Mouse (Mus musculus) forebrain, embryonic 11.5 days (tissue): Measurements from ENCODE around the gene Tmem121b. TPM values are rescaled to one million over a fixed set of nuclear protein-coding genes. Genes with fewer than 3 reads are reported as not detected.

Experiments used
- ATAC-seq: fragments of 200-750 bp; cut with Nextera tagmentation; replicated peaks from 2 replicates; pipeline ENCODE4 v1.8.0; 2017; ENCODE audit warnings: moderate TSS enrichment; ENCODE audit not compliant: low FRiP score
- DNase-seq: peaks from one replicate; pipeline ENCODE4 v3.0.0-alpha.2; 2017; ENCODE audit warnings: low spot score
- H3K27ac ChIP-seq: fragments of 300-500 bp; sonication (generic); 2 replicates; pipeline ENCODE4 v1.5.1; 2014; ENCODE audit warnings: low read depth, low read length
- H3K27me3 ChIP-seq: fragments of 300-500 bp; sonication (generic); 2 replicates; pipeline ENCODE4 v1.6.1; 2014; ENCODE audit warnings: mild to moderate bottlenecking, low read length, mixed read lengths; ENCODE audit not compliant: control insufficient read depth, insufficient read depth
- H3K36me3 ChIP-seq: fragments of 300-500 bp; sonication (generic); 2 replicates; pipeline ENCODE4 v1.6.1; 2014; ENCODE audit warnings: mild to moderate bottlenecking, low read length, moderate library complexity, mixed read lengths; ENCODE audit not compliant: control insufficient read depth, insufficient read depth
- H3K4me1 ChIP-seq: fragments of 300-500 bp; sonication (generic); replicated peaks from 2 replicates; pipeline ENCODE4 v1.6.1; 2014; ENCODE audit warnings: low read length, mixed read lengths; ENCODE audit not compliant: control insufficient read depth, insufficient read depth
- H3K4me2 ChIP-seq: fragments of 300-500 bp; sonication (generic); 2 replicates; pipeline ENCODE4 v1.6.1; 2014; ENCODE audit warnings: low read depth, mild to moderate bottlenecking, low read length, moderate library complexity, mixed read lengths; ENCODE audit not compliant: severe bottlenecking
- H3K4me3 ChIP-seq: fragments of 300-500 bp; sonication (generic); 2 replicates; pipeline ENCODE4 v1.5.1; 2014; ENCODE audit warnings: low read depth, low read length
- H3K9ac ChIP-seq: fragments of 300-500 bp; sonication (generic); 2 replicates; pipeline ENCODE4 v1.6.1; 2014; ENCODE audit warnings: low read length
- H3K9me3 ChIP-seq: fragments of 300-500 bp; sonication (generic); 2 replicates; pipeline ENCODE4 v1.6.1; 2016; ENCODE audit warnings: low read length, mixed read lengths; ENCODE audit not compliant: control insufficient read depth
- WGBS: fragments of 180-500 bp; shearing (Covaris S2); extraction: QIAGEN DNeasy Blood & Tissue Kit; methylation state at CpG from one replicate; pipeline ENCODE4 v1.1.7; 2014; 5-methylcytosine and 5-hydroxymethylcytosine counted together
- polyA plus RNA-seq: library from polyadenylated mRNA; unstranded; fragments of >200 nt; fragmentation: Nextera tagmentation; extraction: Ambion mirVana; gene quantifications from 2 replicates; pipeline ENCODE4 v1.2.1, GENCODE M21; 2014

Tmem121b gene
- polyA plus RNA-seq, 1 experiment from 2014 or later = 1.4 TPM

DNA sequence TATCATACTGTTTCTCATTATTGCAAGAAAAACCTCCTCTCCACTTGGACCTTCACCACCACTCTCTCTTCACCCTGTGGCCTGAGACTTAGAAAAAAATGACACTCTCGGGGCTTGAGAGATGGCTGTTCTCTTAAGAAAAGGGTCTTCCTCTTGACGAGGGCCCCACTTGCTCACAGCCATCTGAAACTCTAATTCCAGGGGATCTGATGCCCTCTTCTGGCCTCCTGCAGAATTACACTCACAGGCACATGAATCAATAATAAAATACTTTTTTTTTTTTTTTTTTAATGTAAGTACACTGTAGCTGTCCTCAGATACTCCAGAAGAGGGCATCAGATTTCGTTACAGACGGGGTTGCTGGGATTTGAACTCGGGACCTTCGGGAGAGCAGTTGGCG lies 36.5 kb downstream of the Tmem121b start:
- no peak overlapping the region for H3K4me3 ChIP-seq
- H3K36me3 ChIP-seq = no peaks in the 10 kb centered on the region
- no peaks in the 10 kb centered on the region; the same call in 1 of the 2 replicates for H3K27me3 ChIP-seq
- ATAC-seq = no peak
- no peaks in the 10 kb centered on the region for H3K9me3 ChIP-seq
- DNase-seq = no peak
- no peak overlapping the region for H3K9ac ChIP-seq
- no peaks in the 10 kb centered on the region for H3K4me1 ChIP-seq
- 72% methylated on average over 7 of the region's 7 CpGs for WGBS
- H3K27ac ChIP-seq = no peak overlapping the region
- no peak overlapping the region for H3K4me2 ChIP-seq

DNA sequence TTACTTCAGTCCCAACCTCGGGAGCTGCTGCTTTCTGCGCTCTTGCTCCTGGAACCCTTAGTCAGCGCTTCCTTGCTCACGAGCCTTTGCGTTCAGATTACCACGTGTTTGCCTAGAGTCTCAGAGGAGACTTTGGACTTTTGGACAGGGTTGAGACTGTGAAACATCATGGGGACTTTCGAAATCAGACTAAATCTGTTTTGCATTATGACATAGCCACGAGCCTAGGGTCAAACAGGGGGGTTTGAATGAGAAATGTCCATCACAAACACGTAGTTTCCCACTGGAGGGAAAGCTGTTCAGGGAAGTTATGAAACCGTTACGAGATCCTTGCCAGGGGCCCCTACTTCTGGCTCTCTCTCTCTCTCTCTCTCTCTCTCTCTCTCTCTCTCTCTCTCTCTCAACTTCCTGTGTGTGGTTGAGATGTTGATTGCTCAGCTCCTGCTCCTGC lies 39.0 kb downstream of the Tmem121b start:
- H3K9me3 ChIP-seq = no peaks in the 10 kb centered on the region
- H3K27ac ChIP-seq = no peak overlapping the region
- H3K9ac ChIP-seq = no peak overlapping the region
- H3K4me1 ChIP-seq = no peaks in the 10 kb centered on the region
- no peaks in the 10 kb centered on the region for H3K27me3 ChIP-seq
- no peak overlapping the region for H3K4me3 ChIP-seq
- DNase-seq (no peak), ATAC-seq (no peak)
- WGBS = 70% methylated on average over 11 of the region's 11 CpGs
- no peak overlapping the region for H3K4me2 ChIP-seq
- no peaks in the 10 kb centered on the region for H3K36me3 ChIP-seq

DNA sequence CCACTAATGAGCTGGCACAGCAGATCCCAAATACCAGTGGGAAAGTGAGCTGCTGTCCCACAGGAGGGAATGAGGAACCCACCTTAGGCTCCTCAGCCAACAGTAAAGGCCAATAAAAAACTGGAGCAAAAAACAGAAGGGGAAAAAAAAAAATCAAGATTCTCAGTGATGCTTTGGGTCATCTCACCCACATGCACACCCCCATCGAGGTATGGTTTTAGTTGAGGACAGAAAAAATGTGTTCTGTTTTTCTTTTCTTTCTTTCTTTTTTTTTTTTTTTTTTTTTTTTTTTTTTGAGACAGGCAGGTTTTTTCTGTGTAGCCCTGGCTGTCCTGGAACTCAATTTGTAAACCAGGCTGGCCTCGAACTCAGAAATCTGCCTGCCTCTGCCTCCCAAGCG lies 40.1 kb downstream of the Tmem121b start:
- H3K9me3 ChIP-seq = no peaks in the 10 kb centered on the region
- H3K4me1 ChIP-seq = no peaks in the 10 kb centered on the region
- no peaks in the 10 kb centered on the region for H3K36me3 ChIP-seq
- no peaks in the 10 kb centered on the region for H3K27me3 ChIP-seq
- ATAC-seq (no peak), DNase-seq (no peak)
- no peak overlapping the region for H3K4me2 ChIP-seq
- no peak overlapping the region for H3K27ac ChIP-seq
- no peak overlapping the region for H3K9ac ChIP-seq
- WGBS = 90% methylated on average over 3 of the region's 3 CpGs
- no peak overlapping the region for H3K4me3 ChIP-seq

DNA sequence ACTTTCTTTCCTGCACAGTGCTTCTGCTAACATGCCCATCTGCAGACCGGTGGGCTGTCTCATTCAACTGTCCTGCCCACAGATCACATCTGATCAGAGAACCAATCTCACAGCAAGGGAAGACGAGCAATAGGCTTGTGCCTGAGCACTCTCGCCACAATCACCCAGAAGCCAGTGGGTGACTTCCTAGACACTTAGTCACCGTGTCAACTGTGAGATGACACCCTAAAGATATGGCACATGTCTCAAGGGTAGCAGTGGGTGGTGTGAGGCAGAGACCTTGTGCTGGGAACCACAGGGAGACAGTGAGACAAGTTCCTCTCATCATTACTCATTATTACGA lies 40.5 kb downstream of the Tmem121b start:
- no peaks in the 10 kb centered on the region for H3K27me3 ChIP-seq
- ATAC-seq (no peak), DNase-seq (no peak)
- no peak overlapping the region for H3K4me3 ChIP-seq
- no peak overlapping the region for H3K9ac ChIP-seq
- no peaks in the 10 kb centered on the region for H3K36me3 ChIP-seq
- H3K27ac ChIP-seq = no peak overlapping the region
- no peaks in the 10 kb centered on the region for H3K9me3 ChIP-seq
- H3K4me1 ChIP-seq = no peaks in the 10 kb centered on the region
- WGBS = 91% methylated on average over 5 of the region's 5 CpGs
- H3K4me2 ChIP-seq = no peak overlapping the region

DNA sequence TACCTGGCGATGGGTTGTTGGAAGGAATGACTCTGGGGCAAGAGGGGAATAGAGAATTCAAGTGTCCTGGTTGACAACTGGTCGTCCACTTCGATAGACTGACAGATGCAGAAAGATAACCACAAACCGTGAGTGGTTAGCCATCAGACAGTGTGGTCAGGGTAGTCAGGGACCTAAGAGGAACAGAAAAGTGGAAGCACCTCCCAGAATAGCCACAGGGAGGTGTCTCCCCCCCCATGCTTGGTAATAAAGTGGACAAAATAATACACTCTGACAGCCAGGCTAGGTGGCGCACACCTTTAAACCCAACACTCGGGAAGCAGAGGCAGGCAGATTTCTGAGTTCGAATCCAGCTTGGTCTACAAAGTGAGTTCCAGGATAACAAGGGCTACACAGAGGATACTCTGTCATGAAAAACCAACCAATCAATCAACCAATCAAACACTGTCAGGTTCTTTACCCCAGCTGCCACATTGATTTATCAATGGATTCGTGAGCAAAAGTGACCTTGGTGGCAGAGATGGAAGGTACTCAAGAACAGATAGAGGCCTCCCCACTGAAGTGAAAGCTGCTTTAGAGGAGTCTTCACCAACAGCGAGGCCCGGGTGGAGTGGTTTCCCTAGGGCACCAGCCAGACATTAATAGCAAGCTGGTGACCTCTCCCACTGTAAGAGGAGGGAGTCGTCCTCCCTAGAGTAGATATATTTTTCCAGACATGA lies 41.1 kb downstream of the Tmem121b start:
- ATAC-seq (no peak), DNase-seq (no peak)
- no peak overlapping the region for H3K4me3 ChIP-seq
- H3K27me3 ChIP-seq = no peaks in the 10 kb centered on the region
- H3K36me3 ChIP-seq = no peaks in the 10 kb centered on the region
- no peak overlapping the region for H3K4me2 ChIP-seq
- no peaks in the 10 kb centered on the region for H3K4me1 ChIP-seq
- WGBS = 89% methylated on average over 11 of the region's 11 CpGs
- H3K9ac ChIP-seq = no peak overlapping the region
- H3K27ac ChIP-seq = no peak overlapping the region
- H3K9me3 ChIP-seq = no peaks in the 10 kb centered on the region

DNA sequence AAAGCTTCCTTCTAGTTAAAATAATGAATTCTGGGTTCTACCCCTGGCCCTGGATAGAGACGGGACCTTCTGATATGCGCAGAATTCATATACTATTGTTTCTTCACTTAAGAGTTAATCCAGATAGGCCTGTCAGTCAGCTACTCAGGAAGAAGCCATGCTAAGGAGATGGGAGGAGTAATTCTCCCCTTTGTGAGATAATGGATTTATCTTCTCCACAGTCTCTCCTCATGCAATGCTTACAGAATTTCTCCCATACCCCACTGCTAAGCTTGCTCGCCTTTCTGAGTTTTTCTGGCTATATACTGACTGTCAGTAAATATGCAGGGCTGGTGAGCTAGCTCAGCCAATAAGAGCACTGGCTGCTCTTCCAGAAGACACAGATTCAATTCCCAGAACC lies 43.4 kb downstream of the Tmem121b start:
- H3K4me3 ChIP-seq = no peak overlapping the region
- H3K4me2 ChIP-seq = no peak overlapping the region
- no peak for ATAC-seq
- no peaks in the 10 kb centered on the region for H3K9me3 ChIP-seq
- no peak overlapping the region for H3K9ac ChIP-seq
- H3K36me3 ChIP-seq = no peaks in the 10 kb centered on the region
- 91% methylated on average over 3 of the region's 3 CpGs for WGBS
- H3K27me3 ChIP-seq = no peaks in the 10 kb centered on the region
- H3K27ac ChIP-seq = no peak overlapping the region
- H3K4me1 ChIP-seq = no peaks in the 10 kb centered on the region
- no peak for DNase-seq

DNA sequence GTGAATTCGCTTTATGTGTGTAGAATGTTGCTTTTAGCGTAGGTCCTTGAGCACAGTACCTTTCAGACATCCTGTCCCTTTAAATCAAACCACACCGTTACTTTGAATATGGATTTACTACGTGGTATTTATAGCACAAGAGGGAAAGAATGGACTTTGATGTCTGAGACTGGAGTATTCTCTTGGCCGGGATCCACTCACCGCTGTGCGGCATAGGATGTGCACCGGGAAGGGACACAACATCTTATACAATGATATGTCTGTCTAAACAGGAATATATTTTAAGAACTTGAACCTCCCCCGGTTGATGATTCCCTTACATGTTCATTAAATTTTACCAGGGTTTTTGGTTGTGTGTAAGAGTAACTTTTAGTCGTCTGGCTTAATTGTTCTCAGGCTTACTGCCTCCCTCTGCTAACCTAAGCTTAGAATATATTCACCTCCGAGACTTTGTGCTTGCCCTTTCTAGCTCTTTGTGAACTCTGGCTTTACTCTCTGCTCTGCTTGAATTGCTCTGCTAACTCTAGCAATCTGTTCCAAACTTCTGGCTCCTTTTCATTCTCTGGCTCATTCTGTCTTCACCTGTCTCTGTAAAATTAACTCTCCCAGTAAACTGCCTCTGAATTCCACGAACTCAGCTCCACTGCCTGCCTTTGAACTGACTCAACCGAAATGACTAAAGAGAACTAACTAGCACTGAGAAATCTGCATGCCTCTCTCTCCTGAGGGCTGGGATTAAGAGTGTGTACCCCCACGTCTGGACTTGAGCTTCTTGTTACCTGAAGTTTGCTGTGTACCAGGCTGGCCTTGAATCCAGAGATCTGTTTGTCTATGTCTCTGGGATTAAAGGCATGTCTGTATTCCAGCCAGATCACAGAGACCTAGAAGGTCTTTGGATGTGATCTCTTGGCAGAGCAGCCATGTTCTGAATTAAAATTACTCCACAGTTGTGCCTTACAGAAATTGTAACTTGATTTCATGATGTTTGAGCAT lies 49.9 kb downstream of the Tmem121b start:
- peaks cover 5% of the 10 kb centered on the region; the same call in 1 of the 2 replicates for H3K36me3 ChIP-seq
- H3K27ac ChIP-seq = no peak overlapping the region
- no peaks in the 10 kb centered on the region for H3K9me3 ChIP-seq
- H3K4me1 ChIP-seq = no peaks in the 10 kb centered on the region
- no peak overlapping the region for H3K4me2 ChIP-seq
- no peaks in the 10 kb centered on the region for H3K27me3 ChIP-seq
- DNase-seq = no peak
- WGBS = 87% methylated on average over 14 of the region's 14 CpGs
- no peak for ATAC-seq
- H3K9ac ChIP-seq = no peak overlapping the region
- H3K4me3 ChIP-seq = no peak overlapping the region

DNA sequence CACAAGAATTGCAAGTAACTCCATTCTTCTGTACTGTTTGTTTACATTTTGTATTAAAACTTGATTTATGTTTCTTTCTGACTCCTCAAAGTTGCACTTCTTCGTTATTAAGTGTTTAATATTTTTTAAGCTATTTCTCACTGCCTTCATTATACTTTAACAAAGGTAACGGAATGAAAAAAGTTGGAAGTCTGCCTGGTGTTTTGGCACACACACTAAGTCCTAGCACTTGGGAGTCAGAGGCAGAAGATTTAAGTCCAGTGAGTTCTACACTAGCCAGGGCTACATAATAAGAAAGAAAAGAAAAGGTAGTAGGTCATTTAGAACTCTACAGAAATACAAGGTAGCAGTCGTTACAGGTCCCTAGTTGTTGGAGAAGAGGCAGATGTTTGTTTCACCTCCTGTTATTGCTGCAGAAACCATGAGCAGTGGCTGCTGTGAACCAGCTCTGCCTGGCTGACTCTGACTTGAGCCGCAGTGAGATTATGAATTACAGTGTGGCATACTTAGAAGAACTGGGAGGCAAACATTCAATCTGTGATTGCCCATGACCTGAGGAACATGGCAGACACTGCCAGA lies 51.3 kb downstream of the Tmem121b start:
- no peak overlapping the region for H3K9ac ChIP-seq

More for the DNA sequence above, 51.3 kb downstream of the Tmem121b start:
- DNase-seq (no peak), ATAC-seq (no peak)
- no peaks in the 10 kb centered on the region for H3K4me1 ChIP-seq
- no peak overlapping the region for H3K4me2 ChIP-seq
- H3K4me3 ChIP-seq = no peak overlapping the region
- no peaks in the 10 kb centered on the region for H3K27me3 ChIP-seq
- H3K36me3 ChIP-seq = peaks cover 5% of the 10 kb centered on the region; the same call in 1 of the 2 replicates
- no peak overlapping the region for H3K27ac ChIP-seq
- no peaks in the 10 kb centered on the region for H3K9me3 ChIP-seq
- 90% methylated on average over 4 of the region's 4 CpGs for WGBS
